Mouse (Mus musculus) brain, embryonic 14.5 days (tissue): ENCODE measurements around the gene Cort. TPM values are rescaled to one million over a fixed set of nuclear protein-coding genes. Genes with fewer than 3 reads are reported as not detected.
"Not testable (repeated sequence)": the region's sequence is repeated elsewhere in the genome, so short reads cannot be mapped to it uniquely, and the experiment has no call there.

Experiments used
- DNase-seq: peaks from one replicate; pipeline ENCODE4 v3.0.0-alpha.2; 2011; ENCODE audit warnings: low read depth
- CTCF ChIP-seq: fragments of 200-500 bp; IDR thresholded peaks from 2 replicates; pipeline ENCODE4 v1.5.1; 2012; ENCODE audit warnings: inconsistent platforms, mild to moderate bottlenecking, moderate library complexity, borderline replicate concordance; ENCODE audit not compliant: insufficient read depth, insufficient read length; ENCODE audit errors: extremely low read depth
- POLR2A ChIP-seq: fragments of 200-500 bp; IDR thresholded peaks from 2 replicates; pipeline ENCODE4 v1.6.1; 2012; ENCODE audit warnings: mild to moderate bottlenecking, inconsistent platforms, borderline replicate concordance; ENCODE audit not compliant: poor library complexity, insufficient read depth, insufficient read length, severe bottlenecking; ENCODE audit errors: extremely low read depth
- polyA plus RNA-seq: library from polyadenylated mRNA; depleted of rRNA; stranded (reverse); fragments of >200 nt; gene quantifications from 2 replicates; pipeline ENCODE4 v1.2.3, GENCODE M21; 2012; rRNA removed

The Cort gene
- polyA plus RNA-seq, result 0.11 and 0.46 TPM in 2 replicates

- no peak for DNase-seq
- TF ChIP-seq POLR2A, result no peak
- TF ChIP-seq CTCF, result no peak
Measured at GRCm38 (mm10) chr4:149126663-149127062, at the start of gene Cort. TSS of gene Cort (minus strand) at chr4:149126763.

- TF ChIP-seq POLR2A (no peak), CTCF (no peak)
- DNase-seq, result no peak
Measured at GRCm38 (mm10) chr4:149173661-149174060, 47.1 kb upstream of the Cort start.

- TF ChIP-seq CTCF (no peak), POLR2A (no peak)
Measured at GRCm38 (mm10) chr4:149172666-149173065, 46.1 kb upstream of the Cort start.

GRCm38 (mm10) chr4:149172083-149172482, 45.5 kb upstream of the Cort start:
- DNase-seq, result no peak
- no peak for TF ChIP-seq CTCF
- no peak for TF ChIP-seq POLR2A

More at GRCm38 (mm10) chr4:149172666-149173065, 46.1 kb upstream of the Cort start:
- peak; percentile 67 for DNase-seq

- no peak for DNase-seq
- no peak for TF ChIP-seq CTCF
- TF ChIP-seq POLR2A, result no peak
Measured at GRCm38 (mm10) chr4:149171581-149171981, 45.0 kb upstream of the Cort start.

GRCm38 (mm10) chr4:149170394-149170931, 43.9 kb upstream of the Cort start:
- DNase-seq, result no peak
- TF ChIP-seq CTCF (no peak), POLR2A (no peak)

- not testable (repeated sequence) for DNase-seq
Measured at GRCm38 (mm10) chr4:149169926-149170325, 43.4 kb upstream of the Cort start.

- TF ChIP-seq POLR2A (no peak), CTCF (no peak)
- DNase-seq, result no peak
Measured at GRCm38 (mm10) chr4:149168016-149168415, 41.5 kb upstream of the Cort start.

- TF ChIP-seq CTCF (no peak), POLR2A (no peak)
- DNase-seq, result peak; percentile 44
Measured at GRCm38 (mm10) chr4:149166957-149167611, 40.5 kb upstream of the Cort start.

- TF ChIP-seq POLR2A (peak; percentile 35; the same call in 1 of the 2 replicates), CTCF (no peak)
- peak; percentile 99 for DNase-seq
Measured at GRCm38 (mm10) chr4:149166215-149166946, 39.8 kb upstream of the Cort start, which contains the start of gene Pgd. TSS of gene Pgd (minus strand) at chr4:149166771.

- TF ChIP-seq CTCF, result peak; percentile 16; the same call in 1 of the 2 replicates
- TF ChIP-seq POLR2A, result no peak
- no peak for DNase-seq
Measured at GRCm38 (mm10) chr4:149164150-149164549, 37.6 kb upstream of the Cort start.
